Mouse (Mus musculus) fibroblast of lung, adult 2 months (primary cell): ENCODE measurements around the gene Ccdc27.

Experiments
- DNase-seq: peaks from one replicate; pipeline ENCODE4 v3.0.0-alpha.2; 2011; ENCODE audit warnings: low read depth

Gene Ccdc27

DNA sequence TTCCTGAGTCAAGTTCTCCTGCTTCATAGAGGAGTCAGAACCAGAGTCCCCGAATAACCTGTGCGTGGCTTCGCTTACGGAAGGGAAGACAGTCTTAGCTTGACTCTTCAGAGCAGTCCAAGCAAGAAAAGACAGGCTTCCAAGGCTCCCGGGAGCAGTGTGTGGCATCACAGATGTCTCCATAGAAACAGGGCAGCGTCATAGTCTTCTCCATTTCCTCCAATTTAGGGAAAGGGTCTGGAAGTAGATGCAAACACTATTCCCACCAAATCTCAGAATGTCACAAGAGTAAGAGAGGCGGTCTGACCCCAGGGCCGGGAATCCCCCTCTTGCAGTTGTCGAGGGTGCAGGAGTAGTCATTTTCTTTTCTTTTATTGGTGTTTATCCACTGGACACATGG is at the start of gene Ccdc27:
Gene Ccdc27, minus strand, starts transcription at position 101 of the 400 bp plus-strand sequence.
- no peak for DNase-seq

GRCm38 (mm10) chr4:154091356-154091755 is 48.9 kb upstream of the Ccdc27 start:
- DNase-seq = no peak

GRCm38 (mm10) chr4:154089205-154089604 is 46.7 kb upstream of the Ccdc27 start:
- DNase-seq = no peak

GRCm38 (mm10) chr4:154086436-154086835 is 44.0 kb upstream of the Ccdc27 start:
- no peak for DNase-seq

DNA sequence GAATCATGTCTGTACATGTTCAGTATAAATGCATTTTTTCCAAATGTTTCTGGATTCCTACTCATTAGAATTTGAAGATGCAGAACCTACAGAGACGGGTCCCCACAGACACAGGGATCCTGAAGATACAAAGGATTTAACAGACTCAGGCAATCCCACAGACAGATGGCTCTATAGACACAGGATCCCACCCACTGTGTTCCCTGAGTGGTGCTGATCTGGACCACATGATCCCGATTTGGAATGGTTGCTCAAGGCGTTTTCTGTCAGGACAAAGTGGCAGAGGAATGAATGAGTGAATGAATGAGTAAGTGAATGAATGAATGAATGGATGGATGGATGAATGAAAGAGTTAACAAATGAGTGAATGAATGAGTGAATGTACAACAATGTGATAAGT is 43.4 kb upstream of the Ccdc27 start:
- DNase-seq = no peak

- no peak for DNase-seq
Measured at GRCm38 (mm10) chr4:154081974-154082373, 39.5 kb upstream of the Ccdc27 start.

DNA sequence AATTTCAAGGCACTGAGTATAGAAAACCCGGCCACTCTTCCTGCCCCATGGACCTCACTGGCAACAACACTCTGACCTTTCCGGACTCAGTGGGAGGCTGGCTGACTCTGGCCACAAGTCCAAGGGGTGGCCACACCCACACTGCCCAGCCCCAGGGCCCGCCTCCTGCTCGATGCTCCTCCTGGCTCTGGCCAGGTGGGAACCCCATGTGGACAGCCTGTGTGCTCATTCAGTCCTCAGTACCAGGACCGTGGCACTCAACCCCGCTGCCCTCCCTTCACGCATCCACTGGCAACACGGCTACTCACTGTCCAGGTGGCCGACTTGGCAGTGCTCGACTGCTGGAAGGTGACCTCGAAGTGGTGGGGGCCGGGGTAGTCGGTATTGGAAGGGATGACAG is 38.5 kb upstream of the Ccdc27 start:
- no peak for DNase-seq

DNA sequence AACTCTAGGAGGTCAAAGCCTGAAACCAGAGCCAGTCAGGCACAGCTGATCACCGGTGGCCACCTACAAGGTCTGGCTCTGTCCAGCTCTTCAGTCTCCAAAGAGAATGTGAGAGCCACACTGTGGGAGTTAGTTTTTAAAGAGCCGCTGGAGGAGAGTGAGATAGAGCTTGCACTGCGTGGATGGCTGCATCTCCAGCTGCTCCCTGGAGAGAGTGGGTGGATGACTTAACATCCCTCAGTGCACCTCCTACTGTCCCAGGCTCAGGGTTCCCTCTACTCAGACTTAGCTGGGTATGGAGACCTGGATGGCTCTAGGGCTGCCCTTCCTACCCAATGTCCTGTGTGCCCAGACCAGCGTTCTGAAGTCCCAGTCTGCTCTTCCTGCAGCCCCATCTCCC is 37.7 kb upstream of the Ccdc27 start:
- no peak for DNase-seq

- no peak for DNase-seq
Measured at GRCm38 (mm10) chr4:154071941-154072340, 29.5 kb upstream of the Ccdc27 start.

GRCm38 (mm10) chr4:154071521-154071920 is 29.0 kb upstream of the Ccdc27 start:
- DNase-seq = no peak

- DNase-seq = no peak
Measured at GRCm38 (mm10) chr4:154070896-154071295, 28.4 kb upstream of the Ccdc27 start.

DNA sequence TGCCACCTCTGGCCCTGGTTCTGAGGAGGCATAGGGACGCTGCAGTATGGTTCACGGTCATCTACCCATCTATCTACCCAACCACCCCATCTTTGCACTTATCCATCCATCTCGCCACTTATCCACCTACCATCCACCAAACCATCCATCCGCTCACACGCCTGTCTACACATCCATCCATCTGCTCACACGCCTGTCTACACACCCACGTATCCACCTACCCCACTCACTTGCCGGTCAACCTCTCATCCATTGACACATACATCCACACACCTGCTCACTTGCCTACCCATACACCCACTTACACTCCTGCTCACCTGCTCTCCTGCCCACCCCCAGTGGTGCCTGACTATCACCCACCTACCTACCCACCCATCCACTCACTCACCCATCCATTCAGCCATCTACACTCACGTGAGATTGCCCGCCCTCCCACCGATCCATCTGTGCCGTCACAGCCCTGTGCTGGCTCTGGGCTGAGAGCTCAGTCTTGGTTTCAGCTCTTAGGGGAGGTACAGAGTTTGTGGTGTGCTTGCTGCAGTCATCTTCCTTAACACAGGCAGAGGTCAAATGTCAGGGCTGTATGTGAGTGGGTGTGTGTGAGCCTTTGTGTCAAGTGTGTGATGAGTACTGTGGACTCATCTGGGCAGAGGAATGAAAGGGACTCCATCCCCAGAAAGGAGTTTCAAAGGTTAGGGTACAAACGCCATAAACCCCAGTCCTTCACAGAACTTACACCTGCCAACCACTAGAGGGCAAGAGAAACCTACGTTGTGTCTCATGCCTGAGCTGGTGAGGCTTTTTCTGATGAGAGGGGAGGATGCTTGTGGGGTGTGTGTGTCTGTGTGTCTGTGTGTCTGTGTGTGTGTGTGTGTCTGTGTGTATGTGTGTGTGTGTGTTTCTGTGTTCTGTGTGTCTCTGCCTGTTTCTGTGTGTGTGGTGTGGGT is 22.6 kb upstream of the Ccdc27 start:
- DNase-seq = no peak

GRCm38 (mm10) chr4:154057696-154058095 is 15.2 kb upstream of the Ccdc27 start:
- peak; percentile 61 for DNase-seq

DNA sequence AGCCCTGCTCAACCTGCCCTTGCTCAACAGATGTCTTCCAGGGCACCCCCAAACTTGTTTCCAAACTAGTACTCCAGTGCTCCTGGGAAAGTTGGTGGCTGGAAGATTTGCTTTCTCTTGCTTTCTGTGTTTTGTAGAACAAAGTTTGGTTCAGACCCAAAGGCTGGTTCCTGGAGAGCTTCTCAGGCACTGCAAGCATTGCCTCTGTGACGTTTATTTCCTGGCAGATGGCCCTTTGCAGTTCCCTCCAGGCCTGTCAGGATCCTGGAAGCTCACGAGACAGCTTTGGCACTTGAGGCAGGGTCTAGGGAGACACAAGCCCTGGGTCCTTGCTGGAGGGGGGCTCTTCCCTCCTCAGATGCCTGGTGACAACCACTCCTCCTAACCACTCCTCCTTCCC is 14.2 kb upstream of the Ccdc27 start:
- peak; percentile 54 for DNase-seq

- DNase-seq = peak; percentile 41
Measured at GRCm38 (mm10) chr4:154056046-154056445, 13.6 kb upstream of the Ccdc27 start.

DNA sequence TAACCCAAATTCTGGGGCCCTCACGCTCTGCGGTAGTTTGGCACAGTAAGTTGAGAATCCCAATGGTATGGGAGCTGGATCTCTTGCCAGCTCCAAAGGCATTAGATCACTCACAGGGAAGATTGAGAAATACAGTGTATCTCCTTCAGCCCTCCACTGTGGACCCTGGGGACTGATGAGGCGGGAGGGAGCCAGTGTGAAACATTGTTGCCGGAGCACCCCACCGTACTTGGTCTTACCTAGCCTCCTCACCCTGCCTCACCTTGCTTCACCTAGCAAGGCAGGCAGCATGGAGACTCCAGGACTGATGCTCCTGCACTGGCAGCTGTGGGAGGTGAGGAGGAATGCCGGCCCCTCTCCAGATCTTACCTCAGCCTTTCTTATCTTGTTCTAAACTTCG is 13.0 kb upstream of the Ccdc27 start:
- no peak for DNase-seq

GRCm38 (mm10) chr4:154053065-154053464 is 10.6 kb upstream of the Ccdc27 start:
- DNase-seq = no peak

DNA sequence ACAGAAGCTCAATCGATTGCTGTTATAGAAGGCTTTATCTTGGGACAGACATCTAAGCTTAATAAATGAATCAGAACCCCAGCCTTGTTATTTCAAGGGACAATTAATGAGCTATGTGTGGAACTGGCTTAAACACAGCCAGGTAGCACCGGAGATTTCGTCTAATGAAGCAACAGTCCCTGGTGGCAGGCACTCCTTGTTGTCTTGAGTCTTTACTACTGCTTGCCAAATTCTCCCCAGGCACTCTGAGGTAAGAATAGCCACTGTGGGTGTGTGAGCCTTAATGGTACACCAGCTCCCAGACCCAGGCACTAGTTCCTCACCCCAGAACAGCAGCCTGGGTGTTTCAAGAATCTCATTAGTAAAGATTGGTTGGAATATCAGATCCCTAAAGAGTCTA is 8.9 kb upstream of the Ccdc27 start:
- DNase-seq = no peak

DNA sequence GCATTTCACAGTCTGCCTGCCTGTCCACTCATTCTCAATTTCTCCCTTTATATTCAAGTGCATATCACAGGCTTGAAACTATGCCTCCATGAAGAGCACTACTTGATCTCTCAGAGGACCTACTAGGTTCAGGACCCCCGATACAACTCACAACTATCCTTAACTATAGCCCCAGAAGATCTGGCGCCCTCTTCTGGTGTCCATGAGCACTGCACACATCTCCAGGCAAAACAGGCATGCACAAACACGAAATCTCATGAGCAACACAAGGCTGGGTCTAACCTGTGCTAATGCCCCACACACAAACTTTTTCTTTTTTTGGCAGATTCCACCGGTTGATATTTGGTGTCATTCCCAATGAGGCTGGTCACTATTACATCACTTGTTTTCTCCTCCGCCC is 3.4 kb upstream of the Ccdc27 start:
- DNase-seq = no peak

DNA sequence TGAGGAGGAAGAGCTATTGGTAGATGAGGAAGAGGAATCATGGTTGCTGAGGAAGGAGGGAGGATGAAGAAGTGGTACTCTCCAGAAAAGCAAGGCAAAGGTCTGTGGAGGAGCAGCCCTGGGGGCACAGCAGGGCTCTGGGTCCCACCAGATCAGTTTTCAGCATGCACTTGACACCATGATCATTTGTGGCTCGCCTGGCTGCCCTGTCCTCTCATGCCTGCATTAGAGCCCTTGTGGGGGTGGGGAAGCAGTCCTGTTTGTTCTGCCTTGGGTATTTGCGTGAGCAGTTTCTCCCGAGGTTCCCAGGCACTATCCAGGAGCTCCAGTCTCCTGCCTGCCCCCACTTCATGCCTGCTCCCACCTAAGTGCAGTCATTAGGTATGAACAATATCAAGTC is 5.4 kb downstream of the Ccdc27 start:
- no peak for DNase-seq

GRCm38 (mm10) chr4:154028646-154029045 is 13.8 kb downstream of the Ccdc27 start:
- no peak for DNase-seq

GRCm38 (mm10) chr4:154028066-154028465 is 14.4 kb downstream of the Ccdc27 start:
- DNase-seq = no peak

DNA sequence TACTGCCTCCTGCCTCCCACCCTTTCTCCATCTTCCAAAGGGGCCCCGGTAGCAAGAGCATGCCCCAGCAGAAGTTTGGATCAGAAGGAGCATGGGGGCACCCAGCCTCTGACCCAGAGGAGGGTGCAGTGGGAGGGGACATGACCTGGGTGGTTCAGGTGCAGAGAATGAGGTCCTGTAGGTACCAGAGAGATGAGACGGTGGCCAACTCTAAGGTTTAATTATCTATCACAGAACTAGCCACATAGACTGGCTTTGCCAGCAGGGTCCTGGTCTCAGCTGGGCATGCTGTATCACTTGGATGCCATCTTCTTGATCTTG is 16.1 kb downstream of the Ccdc27 start:
- no peak for DNase-seq
